22 mouse cellular contexts compared by ENCODE assay signal in the genomic region with DNA sequence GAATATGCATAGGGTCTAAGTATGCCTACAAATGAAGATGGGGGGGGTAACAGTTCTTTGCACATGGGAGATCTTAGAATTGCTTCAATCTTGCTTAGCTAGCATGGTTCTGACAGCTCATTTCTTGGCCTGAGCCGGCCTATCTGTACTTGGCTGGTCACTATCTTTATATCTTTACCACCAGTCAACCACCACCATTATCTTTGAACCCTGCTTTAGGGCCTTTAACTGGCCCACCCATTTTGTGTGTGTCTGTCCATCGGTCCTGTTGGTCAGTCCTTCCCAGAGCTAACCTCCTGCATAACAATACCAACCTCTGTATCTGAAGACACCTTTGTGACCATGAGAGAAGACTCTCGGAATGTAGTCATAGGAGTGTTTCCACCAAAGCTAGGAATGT. TPM values are rescaled to one million over a fixed set of nuclear protein-coding genes. Genes with fewer than 3 reads are reported as not detected.
DNase-seq lines count a peak whose midpoint lies in the region; ATAC-seq and TF ChIP-seq lines count a peak whose summit lies in the region.
"Had no signal": no experiment of that assay in that cellular context is flagged by ENCODE, and none has a peak within 500 bp of the region (broad histone marks: within the 10 kb centered on the region; RNA-seq: fewer than 3 reads in every experiment).

No protein-coding gene starts in this region.

- H3K4me3 ChIP-seq in liver, embryonic 11.5 days (ENCODE audit: low read depth, low read length): no peak overlapping the region
- H3K4me3 ChIP-seq in liver, postnatal 0 days (ENCODE audit: low read depth, low read length): no peak overlapping the region
- H3K4me3 ChIP-seq in liver, embryonic 15.5 days (replicated peaks): no peak overlapping the region
- H3K4me3 ChIP-seq: embryonic facial prominence, embryonic 10.5 days; erythroblast, embryonic 14.5 days; forebrain, embryonic 15.5 days; heart, embryonic 15.5 days; hindbrain, embryonic 10.5 days had no signal

- intact Hi-C loops in heart, postnatal 36 days (cut with DNase I): no loop called here

- peaks cover 38% of the 10 kb centered on the region for H3K4me1 ChIP-seq in liver, embryonic 11.5 days (replicated peaks; ENCODE audit: control insufficient read depth, insufficient read depth, low read length)
- H3K4me1 ChIP-seq in liver, postnatal 0 days (ENCODE audit: insufficient read depth): peaks cover 22% of the 10 kb centered on the region; the same call in 1 of the 2 replicates
- peaks cover 68% of the 10 kb centered on the region for H3K4me1 ChIP-seq in liver, embryonic 15.5 days (replicated peaks)
- H3K4me1 ChIP-seq: embryonic facial prominence, embryonic 10.5 days; forebrain, embryonic 15.5 days; heart, embryonic 15.5 days; hindbrain, embryonic 10.5 days had no signal

- no peaks in the 10 kb centered on the region for H3K36me3 ChIP-seq in liver, embryonic 11.5 days (ENCODE audit: control insufficient read depth, insufficient read depth, low read length)
- no peaks in the 10 kb centered on the region for H3K36me3 ChIP-seq in liver, postnatal 0 days (replicated peaks; ENCODE audit: insufficient read depth, low read length)
- no peaks in the 10 kb centered on the region for H3K36me3 ChIP-seq in liver, embryonic 15.5 days (replicated peaks)
- H3K36me3 ChIP-seq: embryonic facial prominence, embryonic 10.5 days; forebrain, embryonic 15.5 days; heart, embryonic 15.5 days; hindbrain, embryonic 10.5 days had no signal

- 62% methylated on average over 3 of the region's 3 CpGs for WGBS in liver, embryonic 11.5 days
- 66% methylated on average over 3 of the region's 3 CpGs for WGBS in liver, postnatal 0 days (ENCODE audit: insufficient replicate concordance)
- WGBS in liver, embryonic 15.5 days (ENCODE audit: insufficient replicate concordance): 40% methylated on average over 3 of the region's 3 CpGs

- peak; percentile 22; the same call in 1 of the 2 replicates for ATAC-seq in liver, embryonic 11.5 days (replicated peaks; ENCODE audit: low FRiP score)
- no peak for ATAC-seq in liver, postnatal 0 days
- ATAC-seq in erythroblast, adult 5-6 weeks (replicated peaks; ENCODE audit: low FRiP score, poor library complexity, severe bottlenecking): 0 out of 2 replicates have a peak, but pooled peaks have one; percentile 29
- ATAC-seq in liver, embryonic 15.5 days (ENCODE audit: insufficient read depth): peak; percentile 21; the same call in 1 of the 2 replicates
- ATAC-seq: forebrain, embryonic 15.5 days had no signal

- no peak overlapping the region for H3K9ac ChIP-seq in liver, embryonic 11.5 days (ENCODE audit: low read depth, low read length)
- H3K9ac ChIP-seq in liver, postnatal 0 days (replicated peaks): no peak overlapping the region
- H3K9ac ChIP-seq in liver, embryonic 15.5 days: no peak overlapping the region
- H3K9ac ChIP-seq: forebrain, embryonic 15.5 days; heart, embryonic 15.5 days; hindbrain, embryonic 14.5 days had no signal

- DNase-seq in liver, embryonic 11.5 days (ENCODE audit: low spot score): no peak
- DNase-seq in liver, postnatal 0 days: no peak
- no peak for DNase-seq in lung, postnatal 10 days
- no peak for DNase-seq in heart, postnatal 36 days
- no peak for DNase-seq in T-cell, adult 2 months (ENCODE audit: low spot score)
- DNase-seq: adrenal gland, postnatal 10 days; cerebellum, adult 11-12 months; cerebellum, adult 9-10 months; gastrocnemius, postnatal 36 days; heart, adult 18-20 months; heart, postnatal 14 days had no signal

- no peaks in the 10 kb centered on the region for H3K9me3 ChIP-seq in liver, embryonic 11.5 days (ENCODE audit: control insufficient read depth, low read length)
- no peaks in the 10 kb centered on the region for H3K9me3 ChIP-seq in liver, postnatal 0 days (ENCODE audit: low read length)
- no peaks in the 10 kb centered on the region for H3K9me3 ChIP-seq in liver, embryonic 15.5 days (replicated peaks)
- H3K9me3 ChIP-seq: embryonic facial prominence, embryonic 10.5 days; forebrain, embryonic 15.5 days; heart, embryonic 15.5 days had no signal

- peak overlapping the region; percentile 75 for H3K27ac ChIP-seq in liver, embryonic 11.5 days (ENCODE audit: low read depth, low read length)
- H3K27ac ChIP-seq in liver, postnatal 0 days (ENCODE audit: low read depth): no peak overlapping the region
- H3K27ac ChIP-seq in liver, embryonic 15.5 days (replicated peaks): peak overlapping the region; percentile 45
- H3K27ac ChIP-seq: embryonic facial prominence, embryonic 10.5 days; forebrain, embryonic 15.5 days; heart, embryonic 15.5 days; hindbrain, embryonic 10.5 days; hindbrain, embryonic 14.5 days had no signal

- no peaks in the 10 kb centered on the region for H3K27me3 ChIP-seq in liver, embryonic 11.5 days (replicated peaks; ENCODE audit: control insufficient read depth, insufficient read depth, low read length)
- no peaks in the 10 kb centered on the region for H3K27me3 ChIP-seq in liver, postnatal 0 days (ENCODE audit: insufficient read depth, low read length)
- no peaks in the 10 kb centered on the region for H3K27me3 ChIP-seq in liver, embryonic 15.5 days
- H3K27me3 ChIP-seq: CH12.LX; forebrain, embryonic 15.5 days; heart, embryonic 15.5 days had no signal

- peak overlapping the region; percentile 8 for H3K4me2 ChIP-seq in liver, embryonic 11.5 days
- H3K4me2 ChIP-seq in liver, postnatal 0 days (ENCODE audit: low read depth, low read length): no peak overlapping the region
- peak overlapping the region; percentile 6; the same call in 1 of the 2 replicates for H3K4me2 ChIP-seq in liver, embryonic 15.5 days
- H3K4me2 ChIP-seq: forebrain, embryonic 15.5 days; heart, embryonic 11.5 days; heart, embryonic 15.5 days; hindbrain, embryonic 14.5 days had no signal

- no peak for TF ChIP-seq CTCF in liver, postnatal 0 days (IDR thresholded peaks at IDR 0.05; ENCODE audit: low read depth)

- no peak for TF ChIP-seq EP300 in liver, postnatal 0 days (IDR thresholded peaks at IDR 0.05; ENCODE audit: low read depth)

RNA-seq across cellular contexts. Expression of gene Mrps36, which starts 6.9 kb away (rescaled TPM):
- 238 and 241 TPM in 2 replicates for polyA plus RNA-seq in liver, embryonic 11.5 days (2014; fragmentation: Nextera tagmentation; extraction: Ambion mirVana)
- polyA plus RNA-seq in liver, postnatal 0 days (2015; fragmentation: Nextera tagmentation; extraction: Ambion mirVana): 120 and 126 TPM in 2 replicates
- 13.0 and 19.8 TPM in 2 replicates for total RNA-seq in erythroblast, adult 5-6 weeks (2015; ENCODE audit: low replicate concordance)
- total RNA-seq in erythroblast, adult 5-6 weeks (2017; ENCODE audit: low replicate concordance): 13.2 and 22.6 TPM in 2 replicates
- polyA plus RNA-seq in liver, embryonic 15.5 days (2015; fragmentation: Nextera tagmentation; extraction: Ambion mirVana): 83.5 and 107 TPM in 2 replicates
- total RNA-seq in heart, postnatal 36 days (2021): 100 to 1,000 TPM; 196 to 207 TPM

RNA-seq across cellular contexts. Expression of gene Cdk7, which starts 20.7 kb away (rescaled TPM):
- 92.0 and 97.2 TPM in 2 replicates for polyA plus RNA-seq in liver, embryonic 11.5 days (2014; fragmentation: Nextera tagmentation; extraction: Ambion mirVana)
- polyA plus RNA-seq in liver, postnatal 0 days (2015; fragmentation: Nextera tagmentation; extraction: Ambion mirVana): 24.3 and 25.0 TPM in 2 replicates
- total RNA-seq in erythroblast, adult 5-6 weeks (2015; ENCODE audit: low replicate concordance): 5.0 and 16.1 TPM in 2 replicates
- total RNA-seq in erythroblast, adult 5-6 weeks (2017; ENCODE audit: low replicate concordance): 12.5 and 13.5 TPM in 2 replicates
- polyA plus RNA-seq in liver, embryonic 15.5 days (2015; fragmentation: Nextera tagmentation; extraction: Ambion mirVana): 31.9 and 32.1 TPM in 2 replicates
- 10 to 100 TPM; 21.1 to 22.2 TPM for total RNA-seq in heart, postnatal 36 days (2021)

RNA-seq across cellular contexts. Expression of gene Cenph, which starts 24.3 kb away (rescaled TPM):
- 73.0 and 77.5 TPM in 2 replicates for polyA plus RNA-seq in liver, embryonic 11.5 days (2014; fragmentation: Nextera tagmentation; extraction: Ambion mirVana)
- polyA plus RNA-seq in liver, postnatal 0 days (2015; fragmentation: Nextera tagmentation; extraction: Ambion mirVana): 19.4 and 19.6 TPM in 2 replicates
- 29.9 and 45.5 TPM in 2 replicates for total RNA-seq in erythroblast, adult 5-6 weeks (2015; ENCODE audit: low replicate concordance)
- 19.2 and 24.7 TPM in 2 replicates for total RNA-seq in erythroblast, adult 5-6 weeks (2017; ENCODE audit: low replicate concordance)
- polyA plus RNA-seq in liver, embryonic 15.5 days (2015; fragmentation: Nextera tagmentation; extraction: Ambion mirVana): 26.5 and 31.0 TPM in 2 replicates
- total RNA-seq in heart, postnatal 36 days (2021): under 1 TPM in 1 of 2 experiments, not detected in 1; 0.31 TPM
- total RNA-seq: gastrocnemius, adult 8-10 months; heart, adult 18-20 months had no signal

RNA-seq across cellular contexts. Expression of gene Ccnb1, which starts 35.0 kb away (rescaled TPM):
- 343 and 384 TPM in 2 replicates for polyA plus RNA-seq in liver, embryonic 11.5 days (2014; fragmentation: Nextera tagmentation; extraction: Ambion mirVana)
- polyA plus RNA-seq in liver, postnatal 0 days (2015; fragmentation: Nextera tagmentation; extraction: Ambion mirVana): 74.6 and 85.2 TPM in 2 replicates
- 64.0 and 69.2 TPM in 2 replicates for total RNA-seq in erythroblast, adult 5-6 weeks (2015; ENCODE audit: low replicate concordance)
- total RNA-seq in erythroblast, adult 5-6 weeks (2017; ENCODE audit: low replicate concordance): 97.6 and 133 TPM in 2 replicates
- polyA plus RNA-seq in liver, embryonic 15.5 days (2015; fragmentation: Nextera tagmentation; extraction: Ambion mirVana): 221 and 222 TPM in 2 replicates
- 1 to 10 TPM; 1.2 to 1.3 TPM for total RNA-seq in heart, postnatal 36 days (2021)
